Mouse (Mus musculus) megakaryocyte progenitor cell, adult 5-6 weeks (primary cell): ENCODE results near the gene Arhgef28. TPM values are rescaled to one million over a fixed set of nuclear protein-coding genes. Genes with fewer than 3 reads are reported as not detected.
"Not testable (repeated sequence)": the region's sequence is repeated elsewhere in the genome, so short reads cannot be mapped to it uniquely, and the experiment has no call there.

Experiments used
- ATAC-seq: replicated peaks from 2 replicates; pipeline ENCODE4 v1.8.0; 2016; ENCODE audit warnings: mild to moderate bottlenecking, moderate TSS enrichment, inconsistent platforms; ENCODE audit not compliant: poor library complexity
- total RNA-seq, 2 experiments: library from RNA; stranded (forward) in 1 of 2; stranded (reverse) in 1 of 2; fragments of 157-497, 149-512 nt in 1 of 2; fragments of 200-1000 nt in 1 of 2; gene quantifications; 2 replicates each; pipeline versions ENCODE4 v1.2.3 to v1.2.4; 2015 to 2017

The Arhgef28 gene
- total RNA-seq, 2 experiments from 2014 or later = 2.9 TPM

- no peak for ATAC-seq
Measured at GRCm38 (mm10) chr13:98125666-98126065, 80.6 kb downstream of the Arhgef28 start.

- ATAC-seq = peak; percentile 86
Measured at GRCm38 (mm10) chr13:98124113-98124745, 82.0 kb downstream of the Arhgef28 start.

GRCm38 (mm10) chr13:98122766-98123165 lies 83.5 kb downstream of the Arhgef28 start:
- no peak for ATAC-seq

GRCm38 (mm10) chr13:98121993-98122392 lies 84.2 kb downstream of the Arhgef28 start:
- no peak for ATAC-seq

GRCm38 (mm10) chr13:98121124-98121470 lies 85.1 kb downstream of the Arhgef28 start:
- no peak for ATAC-seq

GRCm38 (mm10) chr13:98120356-98121123 lies 85.7 kb downstream of the Arhgef28 start:
- ATAC-seq = no peak

GRCm38 (mm10) chr13:98118291-98118690 lies 87.9 kb downstream of the Arhgef28 start:
- ATAC-seq = no peak

- no peak for ATAC-seq
Measured at GRCm38 (mm10) chr13:98117566-98118254, 88.5 kb downstream of the Arhgef28 start.

GRCm38 (mm10) chr13:98115650-98116049 lies 90.6 kb downstream of the Arhgef28 start:
- ATAC-seq = no peak

- no peak for ATAC-seq
Measured at GRCm38 (mm10) chr13:98115051-98115450, 91.2 kb downstream of the Arhgef28 start.

GRCm38 (mm10) chr13:98112812-98113503 lies 93.3 kb downstream of the Arhgef28 start:
- ATAC-seq = 0 out of 2 replicates have a peak, but pooled peaks have one; percentile 31

GRCm38 (mm10) chr13:98111531-98111930 lies 94.7 kb downstream of the Arhgef28 start:
- no peak for ATAC-seq

GRCm38 (mm10) chr13:98111021-98111420 lies 95.2 kb downstream of the Arhgef28 start:
- ATAC-seq = no peak

GRCm38 (mm10) chr13:98108481-98108880 lies 97.8 kb downstream of the Arhgef28 start:
- ATAC-seq = not testable (repeated sequence)

- ATAC-seq = no peak
Measured at GRCm38 (mm10) chr13:98107621-98108020, 98.6 kb downstream of the Arhgef28 start.

GRCm38 (mm10) chr13:98095966-98096365 lies 110.3 kb downstream of the Arhgef28 start:
- no peak for ATAC-seq

- ATAC-seq = peak; percentile 67
Measured at GRCm38 (mm10) chr13:98094332-98094731, 111.9 kb downstream of the Arhgef28 start.

GRCm38 (mm10) chr13:98093483-98093882 lies 112.8 kb downstream of the Arhgef28 start:
- peak; percentile 72 for ATAC-seq

GRCm38 (mm10) chr13:98092354-98093002 lies 113.8 kb downstream of the Arhgef28 start:
- peak; percentile 56 for ATAC-seq

- ATAC-seq = no peak
Measured at GRCm38 (mm10) chr13:98079640-98080039, 126.6 kb downstream of the Arhgef28 start.

- no peak for ATAC-seq
Measured at GRCm38 (mm10) chr13:98078251-98078650, 128.0 kb downstream of the Arhgef28 start.
